Mouse (Mus musculus): ENCODE measurements around the gene Zfhx3. TPM values are rescaled to one million over a fixed set of nuclear protein-coding genes. Genes with fewer than 3 reads are reported as not detected.

Gene Zfhx3
- polyA plus RNA-seq, 1 experiment from 2014 or later, result 4.4 TPM

DNA sequence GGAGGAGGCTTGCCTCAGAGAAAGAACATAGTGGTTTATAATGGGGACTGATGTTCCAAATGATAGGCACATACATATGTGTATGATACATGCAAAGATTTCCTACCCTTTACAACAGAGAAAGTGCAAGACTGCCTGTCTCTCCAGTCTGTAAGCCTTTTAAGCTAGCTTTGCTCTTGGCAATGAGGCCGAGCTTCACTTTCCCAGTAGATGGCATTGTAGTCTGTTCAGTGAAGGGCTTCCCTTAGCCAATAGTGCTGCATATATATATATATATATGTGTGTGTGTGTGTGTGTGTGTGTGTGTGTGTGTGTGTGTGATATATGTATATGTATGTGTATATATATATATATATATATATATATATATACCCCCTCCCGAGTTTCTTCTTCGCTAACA is 13.4 kb downstream of the Zfhx3 start:
- no peak for ATAC-seq (replicated peaks; ENCODE audit: insufficient number of reproducible peaks, insufficient read depth, low FRiP score, low read depth)
- Histone ChIP-seq H3K9ac (no peak overlapping the region), H3K36me3 (no peaks in the 10 kb centered on the region), H3K4me2 (no peak overlapping the region), H3K4me3 (no peak overlapping the region), H3K9me3 (replicated peaks) (no peaks in the 10 kb centered on the region), H3K27me3 (0 out of 2 replicates have a peak, but pooled peaks cover 4% of the 10 kb centered on the region), H3K4me1 (replicated peaks) (no peaks in the 10 kb centered on the region), H3K27ac (no peak overlapping the region)
- 50% methylated on average over 3 of the region's 3 CpGs for WGBS

DNA sequence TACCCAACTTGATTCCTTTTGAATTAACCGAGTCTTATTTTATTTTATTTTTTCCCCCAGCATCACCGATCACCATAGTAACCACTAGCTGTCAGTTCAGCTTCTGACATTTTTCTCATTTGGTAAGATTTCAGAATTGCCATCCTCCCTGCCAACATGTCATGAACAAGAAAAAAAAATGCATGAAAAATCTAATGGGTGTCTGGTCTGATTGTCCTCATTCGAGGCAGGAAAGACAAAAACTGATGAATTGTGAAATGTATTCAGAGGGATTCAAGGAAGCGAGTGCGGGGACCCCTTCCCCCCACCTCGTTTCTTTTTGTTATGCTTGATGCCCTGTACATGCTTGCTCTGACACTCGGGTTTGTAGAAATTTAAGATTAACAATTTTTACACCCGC is 15.1 kb downstream of the Zfhx3 start:
- H3K27ac ChIP-seq, result no peak overlapping the region
- no peaks in the 10 kb centered on the region for H3K36me3 ChIP-seq
- H3K4me1 ChIP-seq (replicated peaks), result no peaks in the 10 kb centered on the region
- no peak overlapping the region for H3K9ac ChIP-seq
- H3K27me3 ChIP-seq, result no peaks in the 10 kb centered on the region
- no peaks in the 10 kb centered on the region for H3K9me3 ChIP-seq (replicated peaks)
- H3K4me2 ChIP-seq, result no peak overlapping the region
- ATAC-seq (replicated peaks; ENCODE audit: insufficient number of reproducible peaks, insufficient read depth, low FRiP score, low read depth), result no peak
- no peak overlapping the region for H3K4me3 ChIP-seq
- 75% methylated on average over 8 of the region's 8 CpGs for WGBS

DNA sequence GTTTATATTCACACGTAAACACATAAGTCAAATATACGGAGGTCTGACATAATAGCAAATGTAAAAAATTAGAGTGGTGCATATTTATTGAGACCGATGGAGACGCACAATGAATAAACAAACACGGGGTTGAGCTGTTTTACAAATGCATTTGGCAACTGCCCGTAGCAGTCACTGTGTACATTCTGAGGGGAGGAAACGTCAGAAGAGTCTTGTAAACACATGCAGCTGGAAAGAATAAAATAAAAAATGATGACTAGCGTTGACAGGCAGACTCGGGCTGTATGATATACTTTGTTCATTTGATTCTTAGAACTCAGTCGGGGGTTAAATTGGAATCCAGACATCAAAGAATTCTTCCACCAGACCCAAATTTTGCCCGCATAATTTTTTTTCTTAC is 18.0 kb downstream of the Zfhx3 start:
- Histone ChIP-seq H3K4me2 (no peak overlapping the region), H3K9ac (no peak overlapping the region), H3K4me1 (replicated peaks) (no peaks in the 10 kb centered on the region), H3K9me3 (replicated peaks) (no peaks in the 10 kb centered on the region), H3K27me3 (no peaks in the 10 kb centered on the region), H3K4me3 (no peak overlapping the region), H3K36me3 (no peaks in the 10 kb centered on the region), H3K27ac (no peak overlapping the region)
- ATAC-seq (replicated peaks; ENCODE audit: insufficient number of reproducible peaks, insufficient read depth, low FRiP score, low read depth), result no peak
- WGBS, result 59% methylated on average over 11 of the region's 11 CpGs

DNA sequence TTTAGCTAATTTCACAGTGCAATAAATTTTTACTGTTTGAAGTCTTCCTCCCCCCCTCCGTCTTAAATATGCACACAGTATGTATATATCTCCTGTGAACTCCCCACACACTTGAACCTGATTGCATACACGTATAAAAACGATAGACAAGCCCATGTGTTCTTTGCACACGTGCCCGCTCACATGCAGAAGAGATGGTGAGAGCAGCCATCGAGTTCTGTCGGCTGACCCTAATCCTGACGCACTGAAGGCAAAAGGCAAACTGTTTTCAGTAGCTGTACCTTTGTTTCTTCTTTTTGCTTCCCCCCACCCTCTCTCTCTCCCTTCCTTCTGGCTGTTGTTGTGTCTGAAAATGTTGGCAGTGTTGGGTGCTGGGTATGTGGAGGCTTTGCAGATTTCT is 18.4 kb downstream of the Zfhx3 start:
- Histone ChIP-seq H3K4me1 (replicated peaks) (no peaks in the 10 kb centered on the region), H3K9me3 (replicated peaks) (no peaks in the 10 kb centered on the region), H3K36me3 (no peaks in the 10 kb centered on the region), H3K27ac (no peak overlapping the region), H3K9ac (no peak overlapping the region), H3K4me2 (no peak overlapping the region), H3K27me3 (no peaks in the 10 kb centered on the region), H3K4me3 (no peak overlapping the region)
- no peak for ATAC-seq (replicated peaks; ENCODE audit: insufficient number of reproducible peaks, insufficient read depth, low FRiP score, low read depth)
- WGBS, result 67% methylated on average over 8 of the region's 8 CpGs

DNA sequence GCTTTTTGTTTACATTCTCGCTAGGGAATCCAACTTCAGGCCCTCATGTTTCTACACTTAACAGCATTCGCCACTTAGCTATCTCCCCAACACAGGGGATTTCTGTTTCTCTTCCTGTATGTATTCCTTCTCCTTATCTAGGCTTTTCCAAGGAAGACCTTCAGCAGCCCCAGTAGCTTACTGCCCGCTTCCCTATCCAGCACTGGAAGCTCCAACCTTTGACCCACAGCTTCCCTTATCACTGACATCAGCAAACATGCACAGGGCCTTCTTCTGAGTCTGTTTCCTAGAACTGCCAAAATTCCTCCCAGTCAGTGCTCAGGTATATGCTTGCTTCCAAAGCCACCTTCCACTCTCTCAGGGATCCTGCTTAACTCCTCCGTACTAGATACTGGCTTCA is 29.8 kb downstream of the Zfhx3 start:
- no peak overlapping the region for H3K9ac ChIP-seq
- WGBS, result 37% methylated on average over 4 of the region's 4 CpGs
- no peak overlapping the region for H3K27ac ChIP-seq
- no peaks in the 10 kb centered on the region for H3K27me3 ChIP-seq
- no peak for ATAC-seq (replicated peaks; ENCODE audit: insufficient number of reproducible peaks, insufficient read depth, low FRiP score, low read depth)
- H3K4me3 ChIP-seq, result no peak overlapping the region
- no peak overlapping the region for H3K4me2 ChIP-seq
- H3K36me3 ChIP-seq, result no peaks in the 10 kb centered on the region
- H3K4me1 ChIP-seq (replicated peaks), result no peaks in the 10 kb centered on the region
- no peaks in the 10 kb centered on the region for H3K9me3 ChIP-seq (replicated peaks)

DNA sequence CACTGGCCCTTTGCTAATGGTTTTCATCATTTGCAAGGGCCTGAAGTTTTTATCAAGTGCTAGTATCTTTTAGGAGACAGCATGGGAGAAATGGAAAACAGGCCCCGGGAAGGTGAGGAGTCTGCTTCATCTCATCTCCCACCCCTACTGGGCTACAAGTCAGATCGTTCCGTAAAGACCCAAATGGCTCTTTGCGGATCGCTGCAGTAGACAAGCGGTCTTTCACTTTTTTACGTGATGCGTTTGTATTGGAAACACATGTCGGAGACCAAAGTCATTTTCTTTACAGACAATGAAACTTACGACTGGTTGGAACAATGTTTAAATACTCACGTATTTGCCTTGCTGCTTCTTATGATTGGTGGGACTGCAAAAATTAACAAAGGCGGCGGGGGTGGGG is 32.0 kb downstream of the Zfhx3 start:
- no peak for ATAC-seq (replicated peaks; ENCODE audit: insufficient number of reproducible peaks, insufficient read depth, low FRiP score, low read depth)
- Histone ChIP-seq H3K9ac (no peak overlapping the region), H3K27ac (no peak overlapping the region), H3K36me3 (no peaks in the 10 kb centered on the region), H3K4me1 (replicated peaks) (no peaks in the 10 kb centered on the region), H3K4me3 (no peak overlapping the region), H3K4me2 (no peak overlapping the region), H3K9me3 (replicated peaks) (no peaks in the 10 kb centered on the region), H3K27me3 (no peaks in the 10 kb centered on the region)
- WGBS, result 57% methylated on average over 13 of the region's 13 CpGs

DNA sequence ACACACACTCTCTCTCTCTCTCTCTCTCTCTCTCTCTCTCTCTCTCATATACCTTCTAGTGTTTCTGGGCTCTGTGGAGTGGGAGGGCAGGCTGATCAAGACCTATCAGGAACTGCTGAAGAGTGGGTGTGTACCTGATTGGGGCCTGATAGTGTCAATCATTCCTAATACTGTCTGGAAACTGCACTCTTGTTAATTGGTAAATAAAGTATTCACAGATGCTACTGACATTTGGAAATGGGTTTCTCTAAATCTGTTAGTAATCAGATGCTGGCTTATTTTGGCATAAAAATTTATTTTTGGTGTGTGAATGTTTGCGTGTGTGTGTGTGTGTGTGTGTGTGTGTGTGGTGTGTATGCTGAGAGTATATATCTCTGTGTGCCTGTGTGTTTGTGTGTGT is 35.8 kb downstream of the Zfhx3 start:
- Histone ChIP-seq H3K27ac (no peak overlapping the region), H3K4me3 (no peak overlapping the region), H3K4me2 (no peak overlapping the region), H3K4me1 (replicated peaks) (no peaks in the 10 kb centered on the region), H3K36me3 (no peaks in the 10 kb centered on the region), H3K27me3 (no peaks in the 10 kb centered on the region), H3K9ac (no peak overlapping the region), H3K9me3 (replicated peaks) (no peaks in the 10 kb centered on the region)
- 73% methylated on average over 1 of the region's 1 CpGs for WGBS
- ATAC-seq (replicated peaks; ENCODE audit: insufficient number of reproducible peaks, insufficient read depth, low FRiP score, low read depth), result no peak

DNA sequence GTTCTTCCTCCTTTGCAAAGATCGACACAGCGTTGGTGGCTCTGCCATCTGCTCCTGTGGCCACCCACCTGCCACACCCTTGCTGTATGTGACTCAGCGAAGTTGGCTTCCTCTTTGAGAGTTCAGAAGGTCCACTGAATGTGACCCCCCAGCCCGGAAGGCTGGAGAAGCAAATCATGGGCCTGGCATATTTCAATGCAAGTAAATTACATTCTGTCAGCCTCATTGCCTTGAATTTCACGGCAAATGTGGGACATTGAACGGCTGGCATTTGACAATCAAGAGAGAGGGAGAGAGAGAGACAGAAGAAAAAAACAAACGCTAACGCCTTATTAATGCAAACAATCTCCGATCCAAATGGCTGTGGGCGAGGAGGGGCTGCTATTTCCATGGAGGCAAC is 38.2 kb downstream of the Zfhx3 start:
- Histone ChIP-seq H3K4me3 (no peak overlapping the region), H3K36me3 (no peaks in the 10 kb centered on the region), H3K27me3 (no peaks in the 10 kb centered on the region), H3K4me1 (replicated peaks) (no peaks in the 10 kb centered on the region), H3K9ac (no peak overlapping the region), H3K27ac (no peak overlapping the region), H3K4me2 (no peak overlapping the region), H3K9me3 (replicated peaks) (no peaks in the 10 kb centered on the region)
- 55% methylated on average over 10 of the region's 10 CpGs for WGBS
- ATAC-seq (replicated peaks; ENCODE audit: insufficient number of reproducible peaks, insufficient read depth, low FRiP score, low read depth), result no peak

DNA sequence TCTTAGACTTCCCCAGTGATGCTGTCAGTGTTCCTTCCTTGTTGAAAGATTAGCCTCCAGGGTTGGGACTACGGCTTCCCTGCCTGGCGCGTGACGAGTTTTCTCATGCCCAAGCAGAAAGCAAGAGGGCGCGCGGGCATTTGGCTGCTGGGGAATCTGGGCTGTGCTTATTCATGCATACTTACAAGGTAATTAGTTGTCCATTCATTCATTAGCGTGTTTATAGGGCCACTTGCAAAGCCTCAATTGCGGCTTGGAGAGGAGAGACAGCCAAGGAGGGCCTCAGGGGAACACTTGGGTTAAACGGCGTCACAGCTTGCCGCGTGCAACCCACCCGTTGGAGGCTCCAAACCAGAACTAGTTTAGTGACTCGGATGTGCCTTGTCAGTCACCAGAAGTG is 44.2 kb downstream of the Zfhx3 start:
- Histone ChIP-seq H3K4me1 (replicated peaks) (no peaks in the 10 kb centered on the region), H3K9ac (no peak overlapping the region), H3K36me3 (no peaks in the 10 kb centered on the region), H3K27ac (no peak overlapping the region), H3K4me2 (no peak overlapping the region), H3K9me3 (replicated peaks) (no peaks in the 10 kb centered on the region), H3K27me3 (no peaks in the 10 kb centered on the region), H3K4me3 (no peak overlapping the region)
- WGBS, result 81% methylated on average over 15 of the region's 15 CpGs
- no peak for ATAC-seq (replicated peaks; ENCODE audit: insufficient number of reproducible peaks, insufficient read depth, low FRiP score, low read depth)

DNA sequence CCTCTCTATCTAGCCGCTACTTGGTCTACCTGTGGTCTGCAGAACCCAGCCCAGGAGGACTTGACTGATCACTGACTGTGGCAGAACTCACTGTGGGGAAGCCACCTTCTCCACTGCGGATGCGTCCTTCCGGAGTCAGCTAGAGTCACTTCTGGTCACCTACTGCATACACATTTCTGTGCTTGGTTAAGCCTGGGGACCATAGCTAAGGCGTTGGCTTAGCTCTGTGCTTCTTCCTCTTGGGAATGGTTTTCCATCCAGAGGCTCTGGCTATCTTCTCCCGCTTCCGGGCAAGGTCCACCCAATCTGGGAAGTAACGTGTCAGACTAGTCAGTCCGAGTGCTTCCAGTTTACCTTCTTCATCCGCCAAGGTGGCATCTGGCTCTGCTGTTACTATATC is 56.4 kb downstream of the Zfhx3 start:
- Histone ChIP-seq H3K4me1 (replicated peaks) (no peaks in the 10 kb centered on the region), H3K9ac (no peak overlapping the region), H3K4me3 (no peak overlapping the region), H3K27me3 (no peaks in the 10 kb centered on the region), H3K27ac (no peak overlapping the region), H3K4me2 (no peak overlapping the region), H3K36me3 (no peaks in the 10 kb centered on the region), H3K9me3 (replicated peaks) (no peaks in the 10 kb centered on the region)
- no peak for ATAC-seq (replicated peaks; ENCODE audit: insufficient number of reproducible peaks, insufficient read depth, low FRiP score, low read depth)
- WGBS, result 60% methylated on average over 10 of the region's 10 CpGs

DNA sequence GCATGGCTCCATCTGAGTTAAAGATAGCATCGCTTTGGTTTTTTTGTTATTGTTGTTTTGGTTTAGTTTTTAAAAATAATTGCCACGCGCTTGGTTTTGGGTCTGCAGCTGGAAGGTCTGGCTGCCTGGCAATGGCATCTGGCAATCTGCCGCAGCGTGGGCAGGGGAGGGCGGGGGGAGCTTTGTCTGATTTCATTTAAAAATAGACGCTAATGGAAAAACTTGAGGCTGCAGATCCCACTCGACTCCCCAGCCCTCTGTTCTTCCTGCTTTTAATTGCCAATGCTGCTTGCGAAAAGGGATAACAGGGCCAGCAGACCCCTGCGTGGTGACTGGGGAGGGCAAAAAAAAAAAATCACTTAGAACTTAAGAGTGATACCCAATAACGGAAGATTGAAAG is 69.1 kb downstream of the Zfhx3 start:
- no peak overlapping the region for H3K4me3 ChIP-seq
- WGBS, result 55% methylated on average over 11 of the region's 11 CpGs
- no peak overlapping the region for H3K9ac ChIP-seq
- no peaks in the 10 kb centered on the region for H3K9me3 ChIP-seq (replicated peaks)
- no peak for ATAC-seq (replicated peaks; ENCODE audit: insufficient number of reproducible peaks, insufficient read depth, low FRiP score, low read depth)
- no peaks in the 10 kb centered on the region for H3K36me3 ChIP-seq
- no peak overlapping the region for H3K4me2 ChIP-seq
- H3K27ac ChIP-seq, result no peak overlapping the region
- peaks cover 3% of the 10 kb centered on the region; the same call in 1 of the 2 replicates for H3K4me1 ChIP-seq (replicated peaks)
- no peaks in the 10 kb centered on the region for H3K27me3 ChIP-seq

DNA sequence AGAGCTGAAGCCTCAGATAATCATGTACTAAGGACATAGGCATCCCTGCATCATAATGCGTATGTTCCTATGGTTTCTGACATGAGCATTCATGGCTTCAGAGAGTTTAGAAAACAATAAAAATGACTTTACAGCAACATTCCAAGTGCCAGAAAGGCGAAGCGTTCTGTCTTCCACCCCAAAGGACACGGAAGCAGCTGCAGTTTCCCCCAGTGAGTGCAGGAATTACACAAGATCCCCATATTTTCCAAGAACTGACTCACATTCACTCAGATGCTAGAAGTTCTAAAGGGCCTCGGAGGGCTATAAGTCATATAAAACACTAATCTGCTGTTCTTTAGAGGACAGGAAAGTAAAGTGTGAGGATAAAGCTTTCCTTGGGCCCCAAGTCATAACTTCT is 75.3 kb downstream of the Zfhx3 start:
- H3K9me3 ChIP-seq (replicated peaks), result no peaks in the 10 kb centered on the region
- no peaks in the 10 kb centered on the region for H3K27me3 ChIP-seq
- H3K4me3 ChIP-seq, result no peak overlapping the region
- H3K27ac ChIP-seq, result no peak overlapping the region
- no peak for ATAC-seq (replicated peaks; ENCODE audit: insufficient number of reproducible peaks, insufficient read depth, low FRiP score, low read depth)
- WGBS, result 78% methylated on average over 5 of the region's 5 CpGs
- no peaks in the 10 kb centered on the region for H3K36me3 ChIP-seq
- H3K4me1 ChIP-seq (replicated peaks), result no peaks in the 10 kb centered on the region
- no peak overlapping the region for H3K9ac ChIP-seq
- H3K4me2 ChIP-seq, result no peak overlapping the region

DNA sequence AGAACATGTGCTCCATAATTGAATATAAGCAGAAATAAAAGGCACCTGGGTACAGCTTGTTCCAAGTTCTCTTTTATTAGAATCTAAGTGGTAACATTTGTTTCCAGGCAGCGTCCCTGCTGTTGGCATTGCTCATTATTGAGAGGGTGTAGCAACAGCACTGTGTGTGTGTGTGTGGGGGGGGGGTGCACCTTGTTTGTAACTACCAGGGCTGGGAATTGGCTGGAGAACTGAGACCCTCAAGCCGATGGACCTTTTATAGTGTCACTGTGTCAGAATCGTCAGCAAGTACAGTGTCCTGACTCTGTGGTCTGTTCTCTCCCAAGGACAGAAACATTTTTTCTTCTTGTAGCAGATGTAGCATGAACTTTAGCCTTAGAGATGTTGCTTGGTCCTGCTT is 77.2 kb downstream of the Zfhx3 start:
- H3K4me3 ChIP-seq, result no peak overlapping the region
- H3K4me2 ChIP-seq, result no peak overlapping the region
- no peaks in the 10 kb centered on the region for H3K36me3 ChIP-seq
- ATAC-seq (replicated peaks; ENCODE audit: insufficient number of reproducible peaks, insufficient read depth, low FRiP score, low read depth), result no peak
- H3K4me1 ChIP-seq (replicated peaks), result no peaks in the 10 kb centered on the region
- no peaks in the 10 kb centered on the region for H3K27me3 ChIP-seq
- H3K9ac ChIP-seq, result no peak overlapping the region
- no peaks in the 10 kb centered on the region for H3K9me3 ChIP-seq (replicated peaks)
- WGBS, result 70% methylated on average over 3 of the region's 3 CpGs
- H3K27ac ChIP-seq, result no peak overlapping the region

All from heart, embryonic 15.5 days (tissue).